Mouse (Mus musculus) frontal cortex, postnatal 36 days (tissue): ENCODE measurements around the gene Msgn1.

Source experiments
- DNase-seq, 2 experiments: peaks; one replicate each; pipeline ENCODE4 v3.0.0; 2022; ENCODE audit warnings: low spot score in 2 of 2

The Msgn1 gene

DNA sequence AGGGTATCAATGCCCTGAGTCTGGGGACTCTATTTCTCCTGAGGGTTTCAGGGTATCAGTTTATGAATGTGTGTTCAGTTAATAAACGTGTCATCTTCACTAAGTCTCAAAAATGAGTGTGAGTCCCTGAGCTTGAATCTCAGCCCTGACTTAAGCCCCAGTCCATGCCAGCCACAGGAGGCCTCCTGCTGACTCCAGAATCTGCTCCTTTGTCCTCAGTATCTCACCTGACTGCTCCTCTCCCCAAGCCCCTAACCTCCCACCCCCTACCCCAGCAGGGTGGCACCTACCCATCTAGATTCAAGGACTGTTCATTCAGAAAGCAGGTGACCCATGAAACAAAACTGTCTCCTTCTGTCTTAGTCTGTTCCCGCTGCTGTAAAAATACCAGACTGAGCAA is 10.2 kb downstream of the Msgn1 start:
- DNase-seq: no peak

DNA sequence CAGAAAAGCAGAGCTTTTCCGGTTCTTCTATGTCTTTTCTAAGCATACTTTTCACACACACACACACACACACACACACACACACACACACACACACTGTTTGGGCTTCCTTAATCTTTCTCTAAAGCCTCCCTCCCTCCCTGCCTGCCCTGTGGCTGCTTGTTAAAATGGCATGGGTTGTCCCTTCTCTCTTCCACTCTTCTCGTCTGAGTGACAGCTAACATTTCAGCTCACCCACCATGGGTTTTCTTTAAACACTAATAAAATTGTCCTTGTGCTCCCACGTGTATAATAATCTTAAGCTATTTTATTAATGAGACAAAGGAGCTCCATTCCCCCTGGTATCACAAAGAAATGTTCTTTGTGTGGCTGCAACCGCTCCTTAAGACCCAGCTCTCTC is 10.7 kb downstream of the Msgn1 start:
- no peak for DNase-seq

DNA sequence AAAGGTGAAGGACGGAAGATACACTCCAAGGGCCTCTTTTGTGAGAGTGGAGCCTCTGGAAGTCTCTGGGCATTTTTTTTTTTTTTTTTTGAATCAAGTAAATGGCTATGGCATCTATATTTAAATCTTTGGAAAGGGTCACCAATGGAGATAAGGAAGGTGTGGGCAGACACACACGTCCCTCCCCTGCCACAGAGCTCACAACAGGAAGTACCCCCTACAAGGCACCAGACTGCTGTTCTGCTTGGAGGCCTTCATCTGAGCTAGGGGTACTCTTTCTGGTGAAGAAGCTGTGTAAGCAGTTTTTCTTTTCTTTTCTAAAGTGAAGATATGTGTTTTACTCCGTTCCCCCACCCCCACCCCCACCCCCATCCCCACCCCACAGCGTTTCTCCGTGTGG is 11.9 kb downstream of the Msgn1 start:
- no peak for DNase-seq

DNA sequence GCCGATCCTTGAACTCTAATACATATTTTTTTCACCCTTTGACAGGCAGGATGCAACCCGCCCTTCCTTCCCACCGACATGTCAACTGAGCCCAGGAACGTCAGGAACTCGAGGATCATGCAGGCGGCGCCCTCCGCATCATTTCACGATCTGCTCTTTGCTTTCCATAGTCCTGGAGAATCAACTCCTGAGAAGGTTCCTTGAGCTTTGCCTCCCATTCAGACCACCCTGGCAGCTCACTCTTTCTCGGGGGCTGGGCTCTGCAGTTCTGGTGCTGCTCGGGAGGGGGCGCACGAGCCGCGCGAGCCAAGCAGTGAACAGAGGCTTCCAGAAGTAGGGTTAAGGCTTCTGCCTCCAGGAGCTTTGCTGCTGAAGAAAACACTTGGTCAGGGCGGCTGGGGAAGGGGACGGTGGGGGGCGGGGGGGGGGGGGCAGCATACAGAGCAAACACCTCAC is 12.6 kb downstream of the Msgn1 start:
- DNase-seq: peak; percentile 68 to 72

DNA sequence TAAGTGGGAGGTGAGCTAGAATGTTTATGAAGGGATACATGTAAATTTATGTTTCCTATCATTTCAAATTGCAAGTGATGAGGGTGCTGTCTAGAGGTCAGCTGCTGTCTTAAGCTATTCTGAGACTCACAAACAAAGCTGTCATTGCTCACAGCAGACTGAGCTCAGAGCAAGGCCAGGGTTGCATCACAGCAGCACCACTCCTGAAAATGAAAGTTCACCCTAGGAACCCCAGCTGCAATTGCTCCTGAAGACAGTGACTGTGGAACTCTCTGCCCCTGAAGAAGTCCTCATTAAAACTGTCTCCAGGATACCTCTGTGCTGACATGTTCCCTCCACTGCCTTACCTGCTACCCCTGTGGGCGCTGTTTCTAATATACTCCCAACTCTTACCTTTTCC is 13.7 kb downstream of the Msgn1 start:
- DNase-seq: no peak

DNA sequence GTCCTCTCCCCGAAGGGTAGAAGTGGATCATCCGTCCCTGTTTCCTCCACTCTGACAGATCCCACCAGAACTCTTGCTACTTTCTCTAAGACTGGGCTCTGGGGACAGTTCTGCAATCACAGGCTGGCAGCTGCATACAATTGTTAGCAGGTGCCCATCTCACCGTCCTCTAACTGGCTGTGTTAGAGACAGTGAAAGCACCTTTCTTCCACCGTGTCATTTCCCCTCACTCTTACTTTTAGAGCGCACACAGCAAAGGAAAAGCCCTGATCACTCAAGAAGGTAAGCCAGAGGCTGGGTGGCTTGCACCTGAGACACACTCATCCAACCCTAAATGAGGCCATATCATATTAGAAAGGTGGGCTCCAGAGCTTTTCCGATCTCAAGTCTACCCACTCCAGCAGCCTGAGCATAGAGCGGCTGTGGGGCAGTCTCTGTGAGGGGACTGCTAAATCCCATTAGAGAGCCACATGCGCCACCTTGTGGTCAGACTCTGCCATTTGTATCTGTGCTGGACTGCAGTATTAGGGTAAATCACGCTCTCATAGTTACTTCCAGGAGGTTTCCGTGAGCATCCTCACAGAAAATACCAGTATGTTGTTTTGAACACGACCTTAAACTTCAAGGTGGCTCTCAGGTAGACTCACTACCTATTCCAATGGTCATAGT is 30.2 kb downstream of the Msgn1 start:
- peak; percentile 87 to 91 for DNase-seq

DNA sequence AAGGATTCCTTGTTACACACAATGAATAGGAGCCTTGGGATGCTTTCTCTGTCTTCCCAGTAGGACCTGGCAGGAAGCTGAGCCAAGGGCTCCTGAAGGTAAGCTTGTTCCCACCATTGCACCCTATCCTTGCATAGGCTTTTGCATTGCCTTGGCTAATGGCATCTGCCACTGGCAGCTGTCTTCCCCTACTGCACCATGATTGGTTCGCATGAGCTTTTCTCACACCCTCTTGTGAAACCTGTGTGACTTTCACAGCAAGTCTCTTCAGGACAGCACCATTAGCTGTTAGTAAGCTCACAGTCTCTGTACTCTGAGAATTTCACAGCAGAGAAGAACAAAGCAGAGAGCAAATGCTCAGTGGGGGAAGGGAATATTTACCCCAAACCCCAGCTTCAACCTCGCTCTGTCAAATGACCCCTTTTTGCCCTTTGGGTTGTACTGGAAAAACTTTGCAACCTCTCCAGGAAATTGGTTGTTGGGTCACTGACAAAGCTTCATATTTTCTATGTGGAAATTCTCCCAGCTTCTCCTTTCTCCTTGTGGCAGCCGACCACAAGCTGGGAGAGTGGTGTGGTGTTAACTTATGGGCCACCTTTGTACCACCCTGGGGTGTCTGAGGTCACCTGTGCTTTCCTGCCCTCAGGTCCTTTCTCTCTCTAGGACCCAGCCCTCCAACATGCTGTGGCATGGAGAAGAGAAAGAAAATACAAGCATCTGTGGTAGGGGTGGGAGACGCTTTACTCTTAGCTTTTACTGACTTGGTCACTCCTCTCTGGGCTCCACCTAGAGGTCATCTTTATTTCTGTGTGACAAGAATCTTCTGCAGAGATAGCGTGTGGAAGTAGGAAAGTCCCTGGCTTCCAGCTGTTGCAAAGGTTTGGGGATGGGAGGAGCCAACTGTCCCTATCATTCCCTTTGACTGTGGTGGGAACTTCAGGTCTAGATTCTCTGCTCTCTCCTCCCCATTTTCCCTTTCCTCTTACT is 31.1 kb downstream of the Msgn1 start:
- DNase-seq: no peak

DNA sequence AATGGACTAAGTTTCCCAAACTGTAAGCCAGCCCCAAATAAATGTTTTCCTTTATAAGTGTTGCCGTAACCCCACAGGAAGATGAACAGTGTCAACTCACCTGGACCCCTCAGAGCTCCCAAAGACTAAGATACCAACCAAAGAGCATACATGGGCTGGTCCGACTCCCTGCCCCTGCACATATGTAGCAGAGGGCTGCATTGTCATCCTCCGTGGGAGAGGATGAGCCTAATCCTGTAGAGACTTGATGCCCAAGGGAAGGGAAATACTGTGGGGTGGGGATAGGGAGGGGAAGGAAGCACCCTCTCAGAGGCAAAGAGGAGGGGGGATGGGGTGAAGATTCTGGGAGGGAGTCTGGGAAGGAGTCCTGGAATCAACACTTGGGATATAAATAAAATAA is 50.1 kb downstream of the Msgn1 start:
- no peak for DNase-seq
